In the genomic region with DNA sequence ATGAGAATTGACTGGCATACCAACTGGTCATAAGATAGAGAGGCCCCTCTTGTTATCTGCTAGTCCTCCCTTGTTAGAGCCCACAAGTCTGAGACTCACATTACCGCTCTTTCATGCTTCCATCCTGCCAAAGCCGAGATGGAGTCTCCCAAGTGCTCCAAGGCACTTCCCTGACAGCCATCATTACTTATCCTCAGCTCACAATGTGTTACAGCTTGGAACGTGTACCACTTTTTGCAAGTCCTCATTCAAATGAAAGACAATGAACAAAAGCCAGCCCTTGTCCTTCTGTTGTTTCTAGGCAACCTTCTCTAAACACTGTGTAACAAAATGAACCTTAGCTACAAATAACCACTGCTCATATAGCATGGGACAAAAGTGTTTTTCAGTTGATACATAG, we compare ENCODE assay signal across 25 mouse cellular contexts.
A peak's percentile ranks its signal among the peaks of the same experiment; 100 is the strongest.
DNase-seq lines count a peak whose midpoint lies in the region; ATAC-seq and TF ChIP-seq lines count a peak whose summit lies in the region.
"Had no signal": no experiment of that assay in that cellular context is flagged by ENCODE, and none has a peak within 500 bp of the region (broad histone marks: within the 10 kb centered on the region; RNA-seq: fewer than 3 reads in every experiment).

No protein-coding gene starts in this region.

- intact Hi-C loops in heart, adult 2 months (cut with DNase I) = no loop called here
- intact Hi-C loops in heart, postnatal 14 days (cut with DNase I) = loop anchor here (5.0 kb wide), 1 partner anchor 82 kb away; no protein-coding TSS in a partner anchor

- H3K27ac ChIP-seq in heart, adult 2 months = peak overlapping the region; percentile 56
- H3K27ac ChIP-seq in midbrain, postnatal 0 days (ENCODE audit: low read depth, low read length) = no peak overlapping the region
- H3K27ac ChIP-seq in midbrain, embryonic 13.5 days = no peak overlapping the region
- H3K27ac ChIP-seq: embryonic facial prominence, embryonic 13.5 days; embryonic facial prominence, embryonic 15.5 days; forebrain, embryonic 10.5 days; forebrain, embryonic 12.5 days had no signal

- DNase-seq in heart, adult 2 months = no peak
- DNase-seq in heart, postnatal 14 days = no peak
- peak; percentile 10 for DNase-seq in midbrain, postnatal 0 days (ENCODE audit: low spot score)
- peak; percentile 57 for DNase-seq in Muller cell, postnatal 12 days (ENCODE audit: inconsistent ontology term)
- DNase-seq in brain, embryonic 14.5 days (ENCODE audit: low read depth) = peak; percentile 8
- DNase-seq in lung, postnatal 25 days (ENCODE audit: low spot score) = no peak
- DNase-seq: adrenal gland, adult 8-10 months; adrenal gland, postnatal 14 days; adrenal gland, postnatal 36 days; cerebellum, adult 11 months; cerebellum, adult 18-20 months; cerebellum, adult 8-10 months; cerebellum, adult 9-11 months; cerebellum, postnatal 14 days; cerebellum, postnatal 36 days; embryo, embryonic 11 days had no signal

- no peak overlapping the region for H3K4me3 ChIP-seq in heart, adult 2 months
- no peak overlapping the region for H3K4me3 ChIP-seq in midbrain, postnatal 0 days (ENCODE audit: low read depth, low read length)
- no peak overlapping the region for H3K4me3 ChIP-seq in midbrain, embryonic 13.5 days (replicated peaks)
- H3K4me3 ChIP-seq: embryonic facial prominence, embryonic 13.5 days; embryonic facial prominence, embryonic 15.5 days; erythroblast, embryonic 14.5 days; forebrain, embryonic 10.5 days; forebrain, embryonic 12.5 days had no signal

- no peak overlapping the region for H3K4me2 ChIP-seq in midbrain, postnatal 0 days (ENCODE audit: low read depth, low read length, poor library complexity, severe bottlenecking)
- H3K4me2 ChIP-seq in midbrain, embryonic 13.5 days (replicated peaks) = no peak overlapping the region
- H3K4me2 ChIP-seq: embryonic facial prominence, embryonic 13.5 days; embryonic facial prominence, embryonic 15.5 days; forebrain, embryonic 12.5 days had no signal

- H3K36me3 ChIP-seq in heart, adult 2 months (ENCODE audit: control insufficient read depth, insufficient read depth, low read length) = no peaks in the 10 kb centered on the region
- H3K36me3 ChIP-seq in midbrain, postnatal 0 days (ENCODE audit: insufficient read depth, low read length) = no peaks in the 10 kb centered on the region
- H3K36me3 ChIP-seq in midbrain, embryonic 13.5 days = no peaks in the 10 kb centered on the region
- H3K36me3 ChIP-seq: embryonic facial prominence, embryonic 13.5 days; embryonic facial prominence, embryonic 15.5 days; forebrain, embryonic 10.5 days; forebrain, embryonic 12.5 days had no signal

- no peaks in the 10 kb centered on the region; the same call in 1 of the 2 replicates for H3K4me1 ChIP-seq in heart, adult 2 months (ENCODE audit: control insufficient read depth, insufficient read depth, low read length)
- no peaks in the 10 kb centered on the region for H3K4me1 ChIP-seq in midbrain, postnatal 0 days (ENCODE audit: insufficient read depth, low read length)
- no peaks in the 10 kb centered on the region for H3K4me1 ChIP-seq in midbrain, embryonic 13.5 days (replicated peaks)
- H3K4me1 ChIP-seq: embryonic facial prominence, embryonic 13.5 days; embryonic facial prominence, embryonic 15.5 days; forebrain, embryonic 10.5 days; forebrain, embryonic 12.5 days had no signal

- H3K9ac ChIP-seq in heart, adult 2 months (ENCODE audit: low read depth, low read length) = no peak overlapping the region
- H3K9ac ChIP-seq in midbrain, postnatal 0 days (replicated peaks; ENCODE audit: low read length, poor library complexity, severe bottlenecking) = no peak overlapping the region
- H3K9ac ChIP-seq in midbrain, embryonic 13.5 days (replicated peaks) = no peak overlapping the region
- H3K9ac ChIP-seq: embryonic facial prominence, embryonic 13.5 days; embryonic facial prominence, embryonic 15.5 days; forebrain, embryonic 12.5 days had no signal

- H3K27me3 ChIP-seq in heart, adult 2 months (ENCODE audit: control insufficient read depth, insufficient read depth, low read length) = no peaks in the 10 kb centered on the region
- no peaks in the 10 kb centered on the region for H3K27me3 ChIP-seq in midbrain, postnatal 0 days (ENCODE audit: insufficient read depth, low read length)
- H3K27me3 ChIP-seq in midbrain, embryonic 13.5 days = no peaks in the 10 kb centered on the region
- H3K27me3 ChIP-seq: embryonic facial prominence, embryonic 13.5 days; embryonic facial prominence, embryonic 15.5 days; forebrain, embryonic 12.5 days; Patski had no signal

- H3K79me2 ChIP-seq in heart, adult 2 months (replicated peaks; ENCODE audit: control insufficient read depth, insufficient read depth, low read length) = no peaks in the 10 kb centered on the region

- ATAC-seq in midbrain, postnatal 0 days (ENCODE audit: low FRiP score) = no peak
- ATAC-seq in midbrain, embryonic 13.5 days = no peak
- ATAC-seq: activated CD4-positive, CD25-positive, alpha-beta regulatory T cell, adult 4 months; forebrain, embryonic 14.5 days; Patski had no signal

- WGBS in heart, adult 2 months = 46% methylated on average over 3 of the region's 3 CpGs
- 65% methylated on average over 3 of the region's 3 CpGs for WGBS in midbrain, postnatal 0 days
- 67% methylated on average over 3 of the region's 3 CpGs for WGBS in midbrain, embryonic 13.5 days

- TF ChIP-seq CTCF in heart, adult 2 months (IDR thresholded peaks at IDR 0.05) = no peak
- no peak for TF ChIP-seq CTCF in midbrain, postnatal 0 days (IDR thresholded peaks at IDR 0.05)
- TF ChIP-seq CTCF in brain, embryonic 14.5 days (IDR thresholded peaks at IDR 0.05; ENCODE audit: borderline replicate concordance, extremely low read depth, insufficient read depth, insufficient read length) = no peak

- no peak for TF ChIP-seq EP300 in heart, adult 2 months (IDR thresholded peaks at IDR 0.05; ENCODE audit: insufficient read depth, low read depth, low read length)

- TF ChIP-seq POLR2A in heart, adult 2 months (IDR thresholded peaks at IDR 0.05; ENCODE audit: insufficient read depth, low read depth, low read length) = no peak
- no peak for TF ChIP-seq POLR2A in brain, embryonic 14.5 days (IDR thresholded peaks at IDR 0.05; ENCODE audit: borderline replicate concordance, extremely low read depth, insufficient read depth, insufficient read length, poor library complexity, severe bottlenecking)

- no peaks in the 10 kb centered on the region for H3K9me3 ChIP-seq in midbrain, postnatal 0 days (ENCODE audit: low read length)
- H3K9me3 ChIP-seq in midbrain, embryonic 13.5 days = no peaks in the 10 kb centered on the region
- H3K9me3 ChIP-seq: embryonic facial prominence, embryonic 13.5 days; embryonic facial prominence, embryonic 15.5 days; forebrain, embryonic 10.5 days; forebrain, embryonic 12.5 days had no signal

Comparison
In these comparisons a context has a peak if more than half of its experiments do, and no peak if none do; other contexts are left out.
1. DNase-seq: peak in midbrain, postnatal 0 days (single experiment), Muller cell, postnatal 12 days (single experiment) and brain, embryonic 14.5 days (single experiment); none in heart, adult 2 months (0 of 2), heart, postnatal 14 days (0 of 2) and lung, postnatal 25 days (single experiment).